Mouse (Mus musculus) ES-Bruce4 (cell line): Measurements from ENCODE around the gene Trim47. TPM values are rescaled to one million over a fixed set of nuclear protein-coding genes. Genes with fewer than 3 reads are reported as not detected.

ENCODE experiments used
- H3K27ac ChIP-seq: 2 replicates; pipeline ENCODE4 v1.5.1; 2012; ENCODE audit warnings: low read length, inconsistent platforms; ENCODE audit not compliant: insufficient read depth
- H3K27me3 ChIP-seq: 2 replicates; pipeline ENCODE4 v1.6.1; 2012; ENCODE audit warnings: mild to moderate bottlenecking, low read length, inconsistent platforms; ENCODE audit not compliant: control insufficient read depth, poor library complexity, insufficient read depth, severe bottlenecking
- H3K36me3 ChIP-seq: 2 replicates; pipeline ENCODE4 v1.6.1; 2012; ENCODE audit warnings: inconsistent platforms, mild to moderate bottlenecking, low read length, moderate library complexity; ENCODE audit not compliant: control insufficient read depth, poor library complexity, insufficient read depth, severe bottlenecking
- H3K4me1 ChIP-seq: one replicate; pipeline ENCODE4 v1.8.1; 2011; ENCODE audit warnings: low read length; ENCODE audit not compliant: control insufficient read depth, insufficient read depth
- H3K4me3 ChIP-seq: 2 replicates; pipeline ENCODE4 v1.5.1; 2011; ENCODE audit warnings: low read depth, mild to moderate bottlenecking, low read length
- H3K9ac ChIP-seq: 2 replicates; pipeline ENCODE4 v1.6.1; 2012; ENCODE audit warnings: low read depth, mild to moderate bottlenecking, inconsistent platforms; ENCODE audit not compliant: poor library complexity, severe bottlenecking
- H3K9me3 ChIP-seq: replicated peaks from 2 replicates; pipeline ENCODE4 v1.6.1; 2012; ENCODE audit warnings: mild to moderate bottlenecking, low read length, inconsistent platforms; ENCODE audit not compliant: control insufficient read depth, poor library complexity, insufficient read depth, severe bottlenecking
- CTCF ChIP-seq: IDR thresholded peaks from one replicate; pipeline ENCODE4 v1.8.1; 2011; ENCODE audit warnings: low read depth, low read length
- EP300 ChIP-seq: IDR thresholded peaks from 2 replicates; pipeline ENCODE4 v1.6.1; 2011; ENCODE audit warnings: low read depth, low read length; ENCODE audit not compliant: insufficient read depth
- POLR2A ChIP-seq: IDR thresholded peaks from one replicate; pipeline ENCODE4 v1.8.1; 2011; ENCODE audit warnings: low read length; ENCODE audit not compliant: insufficient read depth
- polyA plus RNA-seq: library from polyadenylated mRNA; stranded (reverse); fragments of >200 nt; gene quantifications from 2 replicates; pipeline ENCODE4 v1.2.4, GENCODE M21; 2011; ENCODE audit warnings: low read depth; ENCODE audit not compliant: missing spikeins, insufficient read depth, insufficient read length

Trim47 gene
- polyA plus RNA-seq, 1 experiment = 3.9 TPM

GRCm38 (mm10) chr11:116059691-116060025, 67.4 kb downstream of the Trim47 start:
- H3K36me3 ChIP-seq = peaks cover 21% of the 10 kb centered on the region
- H3K27me3 ChIP-seq = no peaks in the 10 kb centered on the region
- no peaks in the 10 kb centered on the region for H3K4me1 ChIP-seq

GRCm38 (mm10) chr11:116058868-116059690, 67.9 kb downstream of the Trim47 start:
- H3K27me3 ChIP-seq = no peaks in the 10 kb centered on the region
- H3K4me3 ChIP-seq = no peak overlapping the region
- peaks cover 27% of the 10 kb centered on the region for H3K36me3 ChIP-seq
- no peak overlapping the region for H3K9ac ChIP-seq
- no peak for TF ChIP-seq POLR2A
- no peak for TF ChIP-seq CTCF
- TF ChIP-seq EP300 = no peak
- no peak overlapping the region for H3K27ac ChIP-seq
- H3K9me3 ChIP-seq = no peaks in the 10 kb centered on the region
- no peaks in the 10 kb centered on the region for H3K4me1 ChIP-seq

More at GRCm38 (mm10) chr11:116059691-116060025, 67.4 kb downstream of the Trim47 start:
- no peaks in the 10 kb centered on the region for H3K9me3 ChIP-seq
- no peak overlapping the region for H3K4me3 ChIP-seq
- no peak overlapping the region for H3K27ac ChIP-seq
- no peak for TF ChIP-seq EP300
- no peak for TF ChIP-seq POLR2A
- no peak for TF ChIP-seq CTCF
- no peak overlapping the region for H3K9ac ChIP-seq

- TF ChIP-seq EP300 = no peak
- TF ChIP-seq CTCF = no peak
- TF ChIP-seq POLR2A = no peak
- no peak overlapping the region for H3K4me3 ChIP-seq
- peaks cover 36% of the 10 kb centered on the region for H3K36me3 ChIP-seq
- H3K9me3 ChIP-seq = no peaks in the 10 kb centered on the region
- no peaks in the 10 kb centered on the region for H3K4me1 ChIP-seq
- no peak overlapping the region for H3K9ac ChIP-seq
- no peaks in the 10 kb centered on the region for H3K27me3 ChIP-seq
- H3K27ac ChIP-seq = no peak overlapping the region
Observed at GRCm38 (mm10) chr11:116058022-116058614, 68.9 kb downstream of the Trim47 start.

DNA sequence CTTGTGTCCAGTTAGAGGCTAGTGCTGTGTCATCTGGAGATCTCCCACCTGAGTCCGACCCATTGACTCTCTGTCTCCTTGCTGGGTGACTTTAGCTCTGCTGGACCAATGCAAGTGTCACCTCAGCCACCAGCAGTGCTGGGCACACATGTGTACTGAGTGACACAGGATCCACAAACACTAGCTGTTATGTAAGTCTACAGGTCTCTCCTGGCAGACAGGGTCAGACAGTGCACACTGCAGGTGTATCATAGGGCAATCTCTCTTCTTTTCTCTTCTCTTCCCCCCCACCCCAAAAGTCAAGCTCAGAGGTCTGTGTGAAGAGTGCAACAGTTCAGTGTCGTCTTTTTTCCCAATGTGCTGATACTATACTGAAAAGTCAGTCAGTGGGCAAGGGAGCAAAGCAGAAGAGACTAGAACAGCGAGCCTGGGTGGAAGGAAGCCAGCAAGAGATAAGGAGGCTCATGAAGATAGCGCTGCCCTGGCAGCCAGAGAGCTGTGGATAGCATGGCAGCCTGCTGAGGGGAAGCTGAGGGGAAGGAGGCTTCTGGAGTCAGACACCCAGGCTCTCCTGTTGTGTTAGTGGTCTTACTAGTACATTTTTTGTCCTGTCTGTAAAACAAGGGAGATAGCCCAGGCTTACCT, 69.7 kb downstream of the Trim47 start:
- H3K4me1 ChIP-seq = no peaks in the 10 kb centered on the region
- H3K4me3 ChIP-seq = no peak overlapping the region
- no peak overlapping the region for H3K27ac ChIP-seq
- H3K36me3 ChIP-seq = peaks cover 43% of the 10 kb centered on the region
- H3K9ac ChIP-seq = no peak overlapping the region
- H3K9me3 ChIP-seq = no peaks in the 10 kb centered on the region
- TF ChIP-seq CTCF = no peak
- TF ChIP-seq EP300 = no peak
- TF ChIP-seq POLR2A = no peak
- H3K27me3 ChIP-seq = no peaks in the 10 kb centered on the region

- Histone ChIP-seq H3K9ac (no peak overlapping the region), H3K36me3 (peaks cover 43% of the 10 kb centered on the region), H3K4me1 (no peaks in the 10 kb centered on the region), H3K27me3 (no peaks in the 10 kb centered on the region), H3K27ac (no peak overlapping the region), H3K4me3 (no peak overlapping the region), H3K9me3 (no peaks in the 10 kb centered on the region)
- TF ChIP-seq EP300 = no peak
- no peak for TF ChIP-seq CTCF
- no peak for TF ChIP-seq POLR2A
Observed at GRCm38 (mm10) chr11:116055873-116056272, 71.1 kb downstream of the Trim47 start.

Other genes with a start within 250 kb of the Trim47 start
- not detected in 2 replicates for gene Smim5, start 227.2 kb downstream of the Trim47 start, polyA plus RNA-seq
- gene Smim6, start 215.2 kb downstream of the Trim47 start, polyA plus RNA-seq = not detected in 2 replicates
- gene Sap30bp, start 193.9 kb downstream of the Trim47 start, polyA plus RNA-seq = 51.1 and 55.9 TPM in 2 replicates
- gene Recql5, start 193.7 kb downstream of the Trim47 start, polyA plus RNA-seq = 20.0 and 22.6 TPM in 2 replicates
- 9.3 and 11.8 TPM in 2 replicates for gene Itgb4, start 152.5 kb downstream of the Trim47 start, polyA plus RNA-seq
- gene Galk1, start 114.5 kb downstream of the Trim47 start, polyA plus RNA-seq = 96.4 and 107 TPM in 2 replicates
- 437 and 457 TPM in 2 replicates for gene H3f3b, start 99.2 kb downstream of the Trim47 start, polyA plus RNA-seq
- 33.9 and 35.8 TPM in 2 replicates for gene Unk, start 96.9 kb downstream of the Trim47 start, polyA plus RNA-seq
- 4.7 and 5.7 TPM in 2 replicates for gene Unc13d, start 49.2 kb downstream of the Trim47 start, polyA plus RNA-seq
- 179 and 198 TPM in 2 replicates for gene Wbp2, start 40.2 kb downstream of the Trim47 start, polyA plus RNA-seq
- gene Trim65, start 3.9 kb upstream of the Trim47 start, polyA plus RNA-seq = 0.78 and 1.2 TPM in 2 replicates
- gene Mrpl38, start 11.7 kb upstream of the Trim47 start, polyA plus RNA-seq = 69.3 and 71.6 TPM in 2 replicates
- 26.2 and 29.5 TPM in 2 replicates for gene Fbf1, start 41.0 kb upstream of the Trim47 start, polyA plus RNA-seq
- gene Ten1, start 71.6 kb upstream of the Trim47 start, polyA plus RNA-seq = 14.5 and 16.5 TPM in 2 replicates
- 18.0 and 19.2 TPM in 2 replicates for gene Acox1, start 71.8 kb upstream of the Trim47 start, polyA plus RNA-seq
- gene Evpl, start 110.9 kb upstream of the Trim47 start, polyA plus RNA-seq = 2.6 and 3.1 TPM in 2 replicates
- 101 and 107 TPM in 2 replicates for gene Srp68, start 147.0 kb upstream of the Trim47 start, polyA plus RNA-seq
- 0.35 and 0.61 TPM in 2 replicates for gene Galr2, start 153.7 kb upstream of the Trim47 start, polyA plus RNA-seq
- gene Exoc7, start 180.0 kb upstream of the Trim47 start, polyA plus RNA-seq = 93.3 and 95.2 TPM in 2 replicates
- 11.7 and 12.3 TPM in 2 replicates for gene Foxj1, start 208.2 kb upstream of the Trim47 start, polyA plus RNA-seq